Mouse (Mus musculus): ENCODE measurements at regions not wholly inside any gene's neighbourhood (a gene's known extent, or its start where the extent isn't known, plus 50 kb on each side); places are given as distances from the start of the nearest gene placed in this dataset.

DNA sequence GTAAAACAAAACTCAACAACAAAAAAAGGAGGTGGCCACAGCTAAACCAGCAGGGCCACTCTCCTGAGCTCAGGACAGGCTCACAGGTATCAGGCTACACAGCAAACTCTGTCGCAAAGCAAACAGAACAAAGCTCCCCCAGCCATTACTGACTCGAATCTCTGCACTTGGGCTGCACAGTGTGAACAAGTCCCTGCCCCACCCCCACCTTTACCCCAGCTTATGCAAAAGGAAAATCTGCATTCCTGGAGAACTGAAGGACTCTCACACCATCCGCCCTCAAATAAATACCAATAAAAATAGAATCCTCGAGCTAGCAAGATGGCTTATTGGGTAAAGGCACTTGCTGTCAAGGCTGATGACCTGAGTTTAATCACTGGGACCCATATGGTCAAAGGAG, 60.6 kb upstream of the Syt13 start:
- DNase-seq (ENCODE audit: low read depth, low spot score): peak; percentile 51

DNA sequence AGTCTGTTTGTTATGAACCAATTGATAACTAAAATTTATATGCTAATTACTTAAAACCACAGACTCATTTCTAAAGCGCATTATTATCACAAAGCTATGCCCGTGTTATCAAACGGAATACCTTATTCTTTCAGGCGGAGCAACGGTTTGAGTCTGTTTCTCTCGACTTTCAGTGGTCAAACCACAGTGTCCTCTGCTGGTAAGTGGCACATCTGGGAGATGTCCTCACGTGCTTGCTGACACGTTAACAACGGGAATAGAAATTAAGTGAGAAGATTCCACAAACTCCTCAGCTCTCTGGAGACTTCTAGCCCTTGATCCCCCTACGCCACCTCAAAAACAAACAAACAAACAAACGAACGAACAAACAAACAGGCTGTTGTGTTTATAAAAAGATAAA, 58.9 kb upstream of the Syt13 start:
- DNase-seq (ENCODE audit: low read depth, low spot score): no peak

DNA sequence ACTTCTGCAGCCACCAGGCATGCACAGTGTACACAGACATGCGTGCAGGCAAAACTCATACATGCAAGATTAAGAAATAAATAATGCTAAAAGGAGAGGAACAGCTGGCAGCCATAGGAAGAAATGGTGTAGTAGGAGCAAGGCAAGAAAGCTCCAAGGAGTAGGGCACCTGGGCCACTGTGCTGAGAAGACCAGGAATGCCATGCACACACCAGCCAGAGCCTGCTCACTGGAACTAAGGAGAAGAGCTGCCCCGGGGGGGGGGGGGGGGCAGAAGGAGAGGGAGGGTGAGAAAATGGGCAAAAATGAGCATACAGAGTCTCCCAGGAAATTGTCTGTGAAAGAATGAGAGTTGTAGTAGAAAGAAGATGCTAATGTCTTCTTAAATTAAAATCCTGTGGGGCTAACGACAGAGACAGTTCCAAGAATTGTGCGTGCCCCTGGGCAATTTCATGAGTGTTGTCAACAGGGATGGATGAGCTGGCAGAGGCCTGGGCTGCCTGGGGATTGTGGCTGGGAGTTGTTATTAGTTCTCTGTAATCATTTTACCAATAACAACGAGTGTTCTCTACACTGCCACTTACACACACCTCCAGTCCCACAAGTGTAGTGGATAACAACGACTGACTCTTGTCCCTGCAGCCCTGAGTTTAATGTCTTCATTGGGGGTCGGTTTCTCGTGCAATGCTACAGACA, 54.2 kb upstream of the Syt13 start:
- no peak for DNase-seq (ENCODE audit: low read depth, low spot score)

All from R1 (cell line).